Mouse (Mus musculus): ENCODE results near the gene Lrba. TPM values are rescaled to one million over a fixed set of nuclear protein-coding genes. Genes with fewer than 3 reads are reported as not detected.

Lrba gene
- polyA plus RNA-seq, 1 experiment from 2014 or later: 2.6 TPM

DNA sequence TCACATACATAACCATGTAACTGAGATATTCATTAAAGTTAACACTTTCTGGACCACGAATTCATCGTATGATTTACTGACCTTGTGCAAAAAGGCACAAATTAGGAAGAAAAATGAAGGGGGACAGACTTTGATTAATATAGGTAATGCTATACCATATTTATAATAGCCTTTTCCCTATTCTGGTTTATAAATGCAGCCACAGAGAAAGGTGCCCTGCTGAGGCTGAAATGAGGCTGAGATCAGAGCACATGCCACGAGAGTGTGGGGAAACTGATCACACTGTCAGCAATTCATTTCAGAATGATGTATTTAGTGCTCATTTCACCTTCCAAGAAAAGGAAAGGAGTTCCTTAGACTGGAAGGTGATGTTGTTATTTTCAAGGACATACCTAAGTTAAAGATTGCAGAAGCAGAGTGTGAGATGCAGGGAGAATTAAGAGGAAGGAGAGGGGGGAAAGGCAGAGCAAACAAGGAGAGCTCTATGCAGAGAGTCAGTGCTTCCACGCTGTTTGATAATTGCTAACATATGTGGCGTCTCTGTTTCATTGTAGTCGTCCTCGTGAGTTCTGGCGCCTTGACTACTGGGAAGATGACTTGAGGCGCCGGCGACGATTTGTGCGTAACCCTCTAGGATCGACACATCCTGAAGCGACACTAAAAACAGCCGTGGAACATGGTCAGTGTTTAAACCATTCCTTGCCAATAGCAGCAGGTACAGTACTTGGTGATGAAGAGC lies 307.2 kb downstream of the Lrba start:
- WGBS: 77% methylated on average over 16 of the region's 16 CpGs

DNA sequence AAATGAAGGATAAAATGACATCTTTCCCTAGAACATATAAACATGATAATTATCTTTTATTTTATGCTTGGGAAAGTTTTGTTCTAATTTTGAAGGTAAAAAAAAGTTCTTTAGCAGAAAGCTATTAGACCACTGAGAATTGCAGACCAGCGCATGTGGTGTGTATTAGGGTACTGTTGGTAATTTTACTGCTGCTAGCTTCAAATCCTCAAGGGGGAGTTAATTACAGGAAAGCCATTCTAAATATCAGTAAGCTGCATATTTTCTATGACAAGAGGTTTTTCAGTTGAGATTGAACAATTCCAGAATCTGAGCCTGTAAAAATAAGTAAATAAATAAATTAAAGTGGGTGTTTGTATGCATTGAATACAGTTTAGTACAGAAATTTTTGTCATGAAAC lies 312.3 kb downstream of the Lrba start:
- H3K9ac ChIP-seq (ENCODE audit: low read length): no peak overlapping the region
- H3K9me3 ChIP-seq (ENCODE audit: control insufficient read depth, low read length): no peaks in the 10 kb centered on the region
- ATAC-seq (ENCODE audit: low FRiP score, low TSS enrichment) (no peak), DNase-seq (ENCODE audit: low spot score) (no peak)
- 89% methylated on average over 1 of the region's 1 CpGs for WGBS
- no peak overlapping the region for H3K4me3 ChIP-seq (ENCODE audit: low read depth, low read length)
- H3K4me1 ChIP-seq (replicated peaks; ENCODE audit: control insufficient read depth, insufficient read depth): no peaks in the 10 kb centered on the region
- H3K4me2 ChIP-seq (replicated peaks; ENCODE audit: low read depth): no peak overlapping the region
- no peak for TF ChIP-seq CTCF (IDR thresholded peaks at IDR 0.05; ENCODE audit: low read depth)
- no peak for TF ChIP-seq EP300 (optimal IDR thresholded peaks at IDR 0.05)
- H3K36me3 ChIP-seq (ENCODE audit: control insufficient read depth, insufficient read depth, low read length): no peaks in the 10 kb centered on the region
- no peaks in the 10 kb centered on the region for H3K27me3 ChIP-seq (ENCODE audit: control insufficient read depth, insufficient read depth, low read length)
- H3K27ac ChIP-seq (replicated peaks): no peak overlapping the region

More for the DNA sequence above, 307.2 kb downstream of the Lrba start:
- no peaks in the 10 kb centered on the region for H3K27me3 ChIP-seq (ENCODE audit: control insufficient read depth, insufficient read depth, low read length)
- ATAC-seq (ENCODE audit: low FRiP score, low TSS enrichment): no peak
- no peak overlapping the region for H3K4me3 ChIP-seq (ENCODE audit: low read depth, low read length)
- no peak for DNase-seq (ENCODE audit: low spot score)
- no peaks in the 10 kb centered on the region for H3K9me3 ChIP-seq (ENCODE audit: control insufficient read depth, low read length)
- no peak overlapping the region for H3K27ac ChIP-seq (replicated peaks)
- TF ChIP-seq EP300 (optimal IDR thresholded peaks at IDR 0.05) (no peak), CTCF (IDR thresholded peaks at IDR 0.05; ENCODE audit: low read depth) (no peak)
- no peak overlapping the region for H3K4me2 ChIP-seq (replicated peaks; ENCODE audit: low read depth)
- H3K9ac ChIP-seq (ENCODE audit: low read length): no peak overlapping the region
- H3K4me1 ChIP-seq (replicated peaks; ENCODE audit: control insufficient read depth, insufficient read depth): no peaks in the 10 kb centered on the region
- no peaks in the 10 kb centered on the region for H3K36me3 ChIP-seq (ENCODE audit: control insufficient read depth, insufficient read depth, low read length)

DNA sequence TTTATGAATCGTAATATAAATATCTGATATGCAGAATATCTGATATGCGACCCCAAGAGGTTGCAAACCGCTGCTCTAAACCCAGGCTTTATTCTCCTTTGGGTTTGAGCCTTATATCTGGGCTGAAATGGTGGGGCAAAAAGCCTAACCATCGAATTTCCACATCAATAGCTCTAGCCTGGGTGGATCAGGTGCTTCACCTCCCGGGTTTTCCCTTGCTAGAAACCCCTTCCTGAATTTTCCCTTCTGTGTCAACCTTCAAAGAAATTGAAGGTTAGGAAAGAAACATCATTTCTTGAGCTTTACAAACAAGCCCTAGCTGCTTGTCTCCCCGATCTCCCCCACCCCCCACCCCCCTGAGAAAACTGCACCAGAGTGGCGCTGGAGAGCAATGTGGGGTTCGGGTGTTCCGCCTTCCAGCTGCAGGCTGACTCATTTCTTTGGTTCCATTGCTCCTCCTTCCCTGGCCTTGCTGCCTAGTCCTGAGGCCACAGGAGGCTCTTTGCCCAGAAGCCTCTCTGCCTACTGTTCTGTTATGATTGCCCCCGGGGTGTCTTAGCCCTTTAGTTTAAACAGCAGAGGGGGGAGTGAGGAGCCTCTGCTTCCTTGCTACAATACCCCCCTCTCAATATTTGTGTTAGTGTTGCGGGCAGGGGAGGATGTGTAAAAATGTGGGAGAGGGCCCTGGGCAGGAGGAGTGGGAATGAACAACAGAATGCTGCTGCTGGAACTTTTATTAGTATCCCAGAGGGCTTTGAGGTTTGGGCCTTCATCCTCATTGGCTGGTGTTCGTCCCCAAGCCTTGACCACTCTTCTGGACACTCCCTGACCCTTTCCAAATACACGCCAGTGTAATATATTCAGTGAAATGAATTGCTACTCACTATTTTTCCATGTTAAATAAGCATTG lies 314.4 kb downstream of the Lrba start:
- H3K4me2 ChIP-seq (replicated peaks; ENCODE audit: low read depth): no peak overlapping the region; the same call in 1 of the 2 replicates
- 36% methylated on average over 13 of the region's 13 CpGs for WGBS
- ATAC-seq (ENCODE audit: low FRiP score, low TSS enrichment): no peak

DNA sequence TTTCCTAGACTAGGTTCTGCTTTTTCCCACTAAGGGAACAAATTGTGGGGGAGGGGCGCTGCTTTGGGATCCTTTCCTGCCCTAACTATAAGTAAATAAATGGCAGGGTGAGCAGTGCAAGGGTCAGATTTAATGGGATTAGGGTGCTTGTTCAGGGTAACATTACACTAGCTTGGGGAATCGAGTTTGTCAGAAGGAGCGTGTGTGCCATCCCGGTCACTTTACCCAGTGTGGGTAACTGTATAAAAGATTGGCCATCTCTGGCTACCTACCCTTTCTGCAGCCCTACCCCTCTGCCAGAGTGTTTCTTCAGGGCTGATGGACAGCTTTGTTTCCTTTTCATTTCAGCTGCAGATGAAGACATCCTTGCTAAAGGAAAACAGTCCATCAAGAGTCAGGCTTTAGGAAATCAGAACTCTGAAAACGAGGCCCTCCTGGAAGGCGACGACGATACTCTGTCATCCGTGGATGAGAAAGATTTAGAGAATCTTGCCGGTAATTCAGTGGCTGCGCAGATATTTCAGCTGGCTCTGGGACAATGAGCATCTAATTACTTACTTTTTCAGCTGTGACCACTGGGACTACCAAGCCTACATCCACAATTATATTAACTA lies 315.2 kb downstream of the Lrba start:
- ATAC-seq (ENCODE audit: low FRiP score, low TSS enrichment): no peak
- H3K27ac ChIP-seq (replicated peaks): no peak overlapping the region

More for the DNA sequence above, 314.4 kb downstream of the Lrba start:
- no peak overlapping the region for H3K4me3 ChIP-seq (ENCODE audit: low read depth, low read length)
- no peak overlapping the region for H3K27ac ChIP-seq (replicated peaks)
- DNase-seq (ENCODE audit: low spot score): peak; percentile 50
- no peak overlapping the region for H3K9ac ChIP-seq (ENCODE audit: low read length)
- no peaks in the 10 kb centered on the region for H3K4me1 ChIP-seq (replicated peaks; ENCODE audit: control insufficient read depth, insufficient read depth)
- H3K27me3 ChIP-seq (ENCODE audit: control insufficient read depth, insufficient read depth, low read length): no peaks in the 10 kb centered on the region
- TF ChIP-seq EP300 (optimal IDR thresholded peaks at IDR 0.05) (no peak), CTCF (IDR thresholded peaks at IDR 0.05; ENCODE audit: low read depth) (peak; percentile 25)
- no peaks in the 10 kb centered on the region for H3K9me3 ChIP-seq (ENCODE audit: control insufficient read depth, low read length)
- no peaks in the 10 kb centered on the region for H3K36me3 ChIP-seq (ENCODE audit: control insufficient read depth, insufficient read depth, low read length)

DNA sequence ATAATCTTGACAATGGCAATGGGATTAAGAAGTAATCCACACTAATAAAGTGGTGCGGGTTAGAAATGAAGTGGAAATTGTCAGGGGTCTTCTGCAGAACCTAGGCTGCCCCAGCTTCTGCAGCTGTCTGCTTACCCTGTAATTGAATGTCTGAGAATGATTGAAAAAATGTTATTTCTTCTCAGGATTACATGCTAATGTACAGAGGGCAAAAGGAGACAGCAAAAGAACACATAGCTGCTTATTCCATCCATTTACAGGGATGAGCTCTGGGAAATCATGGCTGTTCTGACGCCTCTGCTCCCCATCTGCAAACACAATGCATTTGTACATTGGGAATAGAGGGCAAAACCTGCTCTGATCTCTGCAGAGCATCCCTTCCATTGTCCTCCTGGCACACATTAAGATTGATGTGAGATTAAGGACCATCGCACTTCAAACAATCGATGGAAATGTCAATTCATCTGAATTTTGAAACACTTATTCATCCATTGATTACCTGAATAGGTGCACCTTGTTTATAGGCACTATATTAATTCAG lies 316.7 kb downstream of the Lrba start:
- H3K9me3 ChIP-seq (ENCODE audit: control insufficient read depth, low read length): no peaks in the 10 kb centered on the region
- no peak overlapping the region for H3K9ac ChIP-seq (ENCODE audit: low read length)
- no peak overlapping the region for H3K4me2 ChIP-seq (replicated peaks; ENCODE audit: low read depth)
- H3K27me3 ChIP-seq (ENCODE audit: control insufficient read depth, insufficient read depth, low read length): no peaks in the 10 kb centered on the region
- no peak for TF ChIP-seq CTCF (IDR thresholded peaks at IDR 0.05; ENCODE audit: low read depth)
- TF ChIP-seq EP300 (optimal IDR thresholded peaks at IDR 0.05): no peak
- H3K27ac ChIP-seq (replicated peaks): no peak overlapping the region
- no peak overlapping the region for H3K4me3 ChIP-seq (ENCODE audit: low read depth, low read length)
- DNase-seq (ENCODE audit: low spot score): no peak
- no peaks in the 10 kb centered on the region for H3K36me3 ChIP-seq (ENCODE audit: control insufficient read depth, insufficient read depth, low read length)
- no peak for ATAC-seq (ENCODE audit: low FRiP score, low TSS enrichment)
- WGBS: 74% methylated on average over 4 of the region's 4 CpGs
- H3K4me1 ChIP-seq (replicated peaks; ENCODE audit: control insufficient read depth, insufficient read depth): no peaks in the 10 kb centered on the region

More for the DNA sequence above, 315.2 kb downstream of the Lrba start:
- DNase-seq (ENCODE audit: low spot score): no peak
- no peaks in the 10 kb centered on the region for H3K9me3 ChIP-seq (ENCODE audit: control insufficient read depth, low read length)
- WGBS: 63% methylated on average over 11 of the region's 11 CpGs
- no peaks in the 10 kb centered on the region for H3K36me3 ChIP-seq (ENCODE audit: control insufficient read depth, insufficient read depth, low read length)
- no peaks in the 10 kb centered on the region for H3K27me3 ChIP-seq (ENCODE audit: control insufficient read depth, insufficient read depth, low read length)
- no peak overlapping the region for H3K9ac ChIP-seq (ENCODE audit: low read length)
- no peak overlapping the region for H3K4me2 ChIP-seq (replicated peaks; ENCODE audit: low read depth)
- TF ChIP-seq CTCF (IDR thresholded peaks at IDR 0.05; ENCODE audit: low read depth) (no peak), EP300 (optimal IDR thresholded peaks at IDR 0.05) (no peak)
- no peak overlapping the region for H3K4me3 ChIP-seq (ENCODE audit: low read depth, low read length)
- H3K4me1 ChIP-seq (replicated peaks; ENCODE audit: control insufficient read depth, insufficient read depth): no peaks in the 10 kb centered on the region
